Mouse (Mus musculus) spleen, postnatal 10 days (tissue): Measurements from ENCODE around the gene Grm8.
"Not testable (repeated sequence)": the region's sequence is repeated elsewhere in the genome, so short reads cannot be mapped to it uniquely, and the experiment has no call there.

Experiments used
- DNase-seq, 2 experiments: peaks; one replicate each; pipeline ENCODE4 v3.0.0; 2021 to 2022; ENCODE audit warnings: low spot score in 2 of 2

Grm8 gene

GRCm38 (mm10) chr6:27885786-27886185, 249.2 kb downstream of the Grm8 start:
- no peak for DNase-seq

- DNase-seq = no peak
Observed at GRCm38 (mm10) chr6:27849644-27850043, 285.3 kb downstream of the Grm8 start.

GRCm38 (mm10) chr6:27836159-27836558, 298.8 kb downstream of the Grm8 start:
- no peak for DNase-seq

GRCm38 (mm10) chr6:27819735-27820134, 315.2 kb downstream of the Grm8 start:
- not testable (repeated sequence) for DNase-seq

- DNase-seq = no peak
Observed at GRCm38 (mm10) chr6:27812789-27813188, 322.2 kb downstream of the Grm8 start.

- no peak for DNase-seq
Observed at GRCm38 (mm10) chr6:27809996-27810395, 325.0 kb downstream of the Grm8 start.

GRCm38 (mm10) chr6:27806741-27807140, 328.2 kb downstream of the Grm8 start:
- DNase-seq = no peak

GRCm38 (mm10) chr6:27800881-27801572, 334.0 kb downstream of the Grm8 start:
- no peak for DNase-seq

GRCm38 (mm10) chr6:27798735-27799134, 336.2 kb downstream of the Grm8 start:
- DNase-seq = no peak

- no peak for DNase-seq
Observed at GRCm38 (mm10) chr6:27789566-27789965, 345.4 kb downstream of the Grm8 start.

GRCm38 (mm10) chr6:27789151-27789550, 345.8 kb downstream of the Grm8 start:
- no peak for DNase-seq

GRCm38 (mm10) chr6:27782251-27782650, 352.7 kb downstream of the Grm8 start:
- DNase-seq = no peak

- no peak for DNase-seq
Observed at GRCm38 (mm10) chr6:27781371-27781770, 353.6 kb downstream of the Grm8 start.

GRCm38 (mm10) chr6:27775646-27776271, 359.2 kb downstream of the Grm8 start:
- no peak for DNase-seq

- no peak for DNase-seq
Observed at GRCm38 (mm10) chr6:27762061-27762460, 372.9 kb downstream of the Grm8 start.

GRCm38 (mm10) chr6:27753290-27753829, 381.6 kb downstream of the Grm8 start:
- no peak for DNase-seq

GRCm38 (mm10) chr6:27746493-27746892, 388.5 kb downstream of the Grm8 start:
- DNase-seq = no peak

- DNase-seq = no peak
Observed at GRCm38 (mm10) chr6:27745693-27746451, 389.1 kb downstream of the Grm8 start.

- no peak for DNase-seq
Observed at GRCm38 (mm10) chr6:27689382-27689781, 445.6 kb downstream of the Grm8 start.

GRCm38 (mm10) chr6:27661747-27662435, 473.1 kb downstream of the Grm8 start:
- no peak for DNase-seq

GRCm38 (mm10) chr6:27657520-27657919, 477.5 kb downstream of the Grm8 start:
- DNase-seq = peak in 1 of 2 experiments; percentile 38

GRCm38 (mm10) chr6:27646503-27646902, 488.5 kb downstream of the Grm8 start:
- DNase-seq = no peak
